Mouse (Mus musculus) monocyte, adult 2 months (primary cell): ENCODE measurements around the gene Mpp4.

Source experiments
- DNase-seq, 2 experiments: peaks; one replicate each; pipeline ENCODE4 v3.0.0; 2022; ENCODE audit warnings: low spot score in 2 of 2, low read depth in 1 of 2

The Mpp4 gene

GRCm38 (mm10) chr1:59163030-59163461 lies at the start of gene Mpp4:
Gene Mpp4 (minus strand): TSS chr1:59163389.
- DNase-seq, result no peak

- DNase-seq, result no peak
Measured at GRCm38 (mm10) chr1:59212951-59213350, 49.8 kb upstream of the Mpp4 start.

DNA sequence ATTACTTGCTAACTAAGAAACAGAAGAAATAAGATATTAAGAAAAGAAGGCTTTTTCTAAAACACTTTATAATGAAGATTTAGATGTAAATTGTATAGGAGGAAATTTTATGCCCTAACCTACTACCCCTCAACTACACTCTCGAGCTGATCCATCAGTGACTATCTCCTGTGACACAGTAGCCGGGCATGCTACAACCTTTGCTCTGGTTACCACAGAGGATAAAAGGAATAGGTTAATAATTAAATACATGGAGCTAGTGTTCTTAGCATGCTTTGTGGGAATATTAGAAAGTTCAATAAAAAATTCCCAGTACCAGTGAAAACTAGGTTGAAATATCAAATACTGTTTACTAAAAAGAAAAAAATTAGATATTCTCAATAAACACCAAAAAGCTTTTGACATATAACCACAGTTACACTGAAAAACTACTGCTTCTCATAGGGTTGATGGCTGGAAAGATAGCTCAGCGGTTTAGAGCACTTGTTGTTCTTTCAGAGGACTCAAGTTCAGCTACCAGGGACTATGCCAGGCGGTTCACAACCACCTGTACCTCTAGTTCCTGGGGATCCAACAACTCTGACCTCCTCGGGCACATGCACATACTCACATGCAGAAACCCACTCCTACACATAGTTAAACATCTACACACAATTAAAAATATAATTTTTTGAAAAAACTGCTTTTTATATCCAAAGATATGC lies 49.0 kb upstream of the Mpp4 start:
- DNase-seq, result no peak

DNA sequence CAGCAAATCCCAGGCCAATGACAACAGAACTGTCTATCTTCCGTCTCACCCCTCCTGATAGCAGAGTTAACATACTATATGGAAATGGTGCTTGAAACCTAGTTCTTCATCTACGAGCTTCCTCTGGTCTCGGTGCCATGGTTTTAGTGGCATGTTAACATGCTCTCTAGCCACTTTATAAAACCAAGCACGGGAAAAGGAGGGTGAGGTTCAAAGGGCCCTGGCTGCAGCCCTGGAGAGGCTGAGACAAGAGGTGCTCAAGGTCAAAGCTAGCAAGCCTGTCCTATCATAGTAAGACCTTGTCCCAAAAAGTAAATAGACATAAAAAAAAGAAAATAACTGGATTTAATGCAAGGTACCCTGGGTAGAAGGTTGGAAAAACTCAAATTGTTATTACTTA lies 48.5 kb upstream of the Mpp4 start:
- DNase-seq, result no peak

- DNase-seq, result no peak
Measured at GRCm38 (mm10) chr1:59208331-59208730, 45.1 kb upstream of the Mpp4 start.

DNA sequence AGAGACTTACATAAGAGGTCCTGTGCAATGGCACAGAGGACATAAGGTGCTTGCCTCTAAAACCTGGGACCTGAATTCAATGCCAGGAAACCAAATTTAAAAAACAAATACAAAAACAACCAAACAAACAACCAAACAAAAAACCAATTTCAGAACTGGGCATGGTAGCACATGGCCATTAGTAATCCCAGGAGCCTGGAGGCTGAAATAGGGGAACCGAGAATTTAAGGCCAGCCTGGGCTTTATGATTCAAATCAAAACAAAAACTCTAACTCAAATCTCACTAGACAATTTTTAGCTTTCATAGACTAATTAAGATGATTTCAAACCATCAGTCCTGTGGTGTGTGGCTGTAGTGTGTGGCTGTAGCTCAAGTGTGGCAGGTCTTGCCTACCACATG lies 41.3 kb upstream of the Mpp4 start:
- DNase-seq, result no peak

GRCm38 (mm10) chr1:59202367-59202766 lies 39.2 kb upstream of the Mpp4 start:
- DNase-seq, result no peak

GRCm38 (mm10) chr1:59201561-59201960 lies 38.4 kb upstream of the Mpp4 start:
- DNase-seq, result no peak

DNA sequence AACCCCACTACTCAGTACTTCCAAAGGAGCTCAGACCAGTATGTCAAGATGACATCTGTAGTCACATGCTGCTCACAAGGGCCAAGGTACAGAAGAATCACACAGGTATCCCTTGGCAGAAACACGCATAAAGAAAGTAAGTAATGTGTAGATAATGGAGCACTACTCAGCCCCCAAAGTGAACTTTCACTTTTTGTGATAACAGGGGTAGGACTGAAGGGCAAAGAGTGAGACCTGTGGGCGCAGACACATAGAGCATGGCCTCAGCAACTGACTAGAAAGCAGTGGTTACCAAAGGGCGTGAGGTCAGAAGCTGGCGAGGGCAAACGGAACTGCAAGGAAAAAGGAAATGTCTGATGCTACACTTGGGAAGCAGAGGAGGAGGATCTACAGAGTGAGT lies 37.8 kb upstream of the Mpp4 start:
- DNase-seq, result no peak

GRCm38 (mm10) chr1:59194979-59195378 lies 31.8 kb upstream of the Mpp4 start:
- DNase-seq, result no peak

GRCm38 (mm10) chr1:59187786-59188185 lies 24.6 kb upstream of the Mpp4 start:
- no peak for DNase-seq

- DNase-seq, result no peak
Measured at GRCm38 (mm10) chr1:59186317-59186716, 23.1 kb upstream of the Mpp4 start.

DNA sequence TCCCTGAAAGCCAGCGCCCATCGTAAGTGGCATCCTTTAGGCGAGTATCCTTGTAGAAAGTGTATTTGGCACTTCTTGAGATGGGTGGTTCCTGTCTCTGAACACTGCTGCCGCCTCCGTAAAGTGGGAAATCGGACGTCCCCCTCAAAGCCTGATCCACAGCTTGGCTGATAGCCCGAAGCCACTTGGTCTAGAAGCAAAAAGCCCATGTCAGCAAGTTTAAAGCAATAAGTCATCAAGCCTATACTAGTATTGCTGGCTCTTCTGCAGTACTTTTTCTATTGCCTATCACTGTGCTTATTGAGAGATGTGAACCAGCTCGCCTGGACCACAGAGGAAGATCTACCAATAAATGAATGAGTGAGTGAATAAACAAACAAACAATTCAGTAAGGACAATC lies 22.2 kb upstream of the Mpp4 start:
- DNase-seq, result no peak

DNA sequence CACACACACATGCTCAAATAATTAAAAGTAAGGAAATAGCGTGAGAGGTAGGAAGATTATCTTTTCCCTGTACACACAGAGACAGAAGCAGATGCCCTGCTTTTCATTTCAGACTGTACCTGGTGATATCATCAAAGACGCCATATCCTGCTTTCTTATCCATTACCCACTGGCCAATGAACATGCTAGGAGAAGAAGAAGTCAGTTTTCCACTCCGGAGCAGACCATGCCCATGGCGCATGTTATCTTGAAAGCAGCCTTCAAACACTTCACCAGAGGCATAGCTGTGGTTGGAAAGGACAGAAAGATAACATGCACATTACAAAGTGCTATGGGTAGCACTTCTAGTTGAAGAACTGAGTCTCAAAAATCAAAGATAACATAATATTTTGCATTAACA lies 19.9 kb upstream of the Mpp4 start:
- no peak for DNase-seq

DNA sequence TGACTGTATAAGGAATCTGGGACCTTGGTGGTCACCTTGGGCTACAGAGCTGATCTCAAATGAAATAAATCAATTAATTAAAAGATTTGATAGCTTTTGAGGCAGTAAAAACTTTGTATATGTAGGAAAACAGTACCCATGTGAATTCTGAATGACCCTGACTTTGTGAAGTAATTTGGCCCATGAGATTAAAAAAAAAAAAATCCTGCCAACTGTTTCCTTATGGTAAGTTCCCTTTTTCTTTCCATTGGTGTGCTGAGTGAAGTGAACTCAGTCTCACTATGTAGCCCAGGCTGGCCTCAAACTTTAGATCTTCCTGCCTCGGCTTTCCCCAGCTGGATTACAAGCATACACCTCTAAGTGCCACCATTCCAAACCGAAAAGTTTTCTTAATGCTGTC lies 19.2 kb upstream of the Mpp4 start:
- no peak for DNase-seq

GRCm38 (mm10) chr1:59180003-59180402 lies 16.8 kb upstream of the Mpp4 start:
- DNase-seq, result no peak

- DNase-seq, result no peak
Measured at GRCm38 (mm10) chr1:59178401-59178800, 15.2 kb upstream of the Mpp4 start.

- DNase-seq, result no peak
Measured at GRCm38 (mm10) chr1:59174514-59175373, 11.6 kb upstream of the Mpp4 start.

DNA sequence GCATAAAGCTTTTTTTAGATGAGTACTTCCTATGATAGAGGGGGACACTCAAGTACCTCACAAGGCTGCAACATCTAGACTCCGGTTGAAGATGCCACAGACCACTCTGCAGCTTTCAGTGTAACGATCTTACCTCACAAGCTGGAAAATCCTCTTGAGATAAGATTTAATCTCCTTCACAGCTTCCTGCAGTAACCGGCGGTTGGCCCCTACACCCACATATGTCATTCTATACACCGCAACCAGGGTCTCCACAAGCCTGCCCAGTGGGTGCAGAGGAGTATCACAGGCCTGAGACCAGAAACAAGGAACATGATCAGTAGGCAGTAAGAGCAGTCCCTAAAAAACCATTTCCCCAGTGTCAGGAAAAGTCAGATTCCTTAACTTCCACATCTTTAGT lies 9.8 kb upstream of the Mpp4 start:
- no peak for DNase-seq

- DNase-seq, result no peak
Measured at GRCm38 (mm10) chr1:59171875-59172274, 8.7 kb upstream of the Mpp4 start.

GRCm38 (mm10) chr1:59170290-59170689 lies 7.1 kb upstream of the Mpp4 start:
- DNase-seq, result no peak

- DNase-seq, result no peak
Measured at GRCm38 (mm10) chr1:59169586-59169985, 6.4 kb upstream of the Mpp4 start.

GRCm38 (mm10) chr1:59168556-59168955 lies 5.4 kb upstream of the Mpp4 start:
- no peak for DNase-seq
